Mouse (Mus musculus): ENCODE measurements around the gene Fyttd1. TPM values are rescaled to one million over a fixed set of nuclear protein-coding genes. Genes with fewer than 3 reads are reported as not detected.

The Fyttd1 gene
- 9.5 and 11.0 TPM in 2 replicates for polyA plus RNA-seq (2012; rRNA removed)

GRCm38 (mm10) chr16:32877343-32878156 is at the start of gene Fyttd1, which contains the start of gene Rubcn:
TSS of gene Fyttd1 (plus strand) at chr16:32877500.
TSS of gene Rubcn (minus strand) at chr16:32877766.

GRCm38 (mm10) chr16:32913937-32914881 is 36.9 kb downstream of the Fyttd1 start, which contains the start of gene Lrch3:
TSS of gene Lrch3 (plus strand) at chr16:32914100.

Other genes with a start within 250 kb of the Fyttd1 start
- 12.2 and 14.2 TPM in 2 replicates for gene Tnk2, start 233.6 kb upstream of the Fyttd1 start, polyA plus RNA-seq (2012; rRNA removed)
- gene Muc4, start 141.6 kb upstream of the Fyttd1 start, polyA plus RNA-seq (2012; rRNA removed): 0.35 and 0.60 TPM in 2 replicates
- 0.01 TPM in 1 of 2 replicates, not detected in the other for gene Muc20, start 80.1 kb upstream of the Fyttd1 start, polyA plus RNA-seq (2012; rRNA removed)
- gene Smbd1, start 67.0 kb upstream of the Fyttd1 start, polyA plus RNA-seq (2012; rRNA removed): 0.12 TPM in 1 of 2 replicates, not detected in the other
- 4.3 and 4.8 TPM in 2 replicates for gene Rubcn, start 266 bp downstream of the Fyttd1 start, polyA plus RNA-seq (2012; rRNA removed)
- gene Lrch3, start 36.6 kb downstream of the Fyttd1 start, polyA plus RNA-seq (2012; rRNA removed): 6.4 and 7.4 TPM in 2 replicates
- gene Iqcg, start 178.7 kb downstream of the Fyttd1 start, polyA plus RNA-seq (2012; rRNA removed): 0.14 and 0.18 TPM in 2 replicates
- 1,006 and 1,009 TPM in 2 replicates for gene Rpl35a, start 179.0 kb downstream of the Fyttd1 start, polyA plus RNA-seq (2012; rRNA removed)
- 0.76 and 0.92 TPM in 2 replicates for gene Lmln, start 185.0 kb downstream of the Fyttd1 start, polyA plus RNA-seq (2012; rRNA removed)

Data from liver, embryonic 14 days (tissue).